Mouse (Mus musculus) CD4-positive naive resting alpha-beta T cell, adult 76 days (primary cell): Measurements from ENCODE around the gene Lrrc38. TPM values are rescaled to one million over a fixed set of nuclear protein-coding genes. Genes with fewer than 3 reads are reported as not detected.

Source experiments
- total RNA-seq: library from RNA; stranded (reverse); gene quantifications from one replicate; pipeline ENCODE4 v1.2.4, GENCODE M21; 2023

Lrrc38 gene
- total RNA-seq = not detected

GRCm38 (mm10) chr4:143349484-143349906 is at the start of gene Lrrc38:
Gene Lrrc38, plus strand, starts transcription at chr4:143349757.

GRCm38 (mm10) chr4:143394181-143394580 is 44.6 kb downstream of the Lrrc38 start, which contains the start of gene Pramel1:
Gene Pramel1, plus strand, starts transcription at chr4:143394428.

GRCm38 (mm10) chr4:143412219-143413092 is 62.9 kb downstream of the Lrrc38 start, which contains the start of gene Pramef8:
Gene Pramef8, plus strand, starts transcription at chr4:143412426.

Other genes with a start within 250 kb of the Lrrc38 start
- 78.8 TPM for gene Prdm2, start 136.8 kb upstream of the Lrrc38 start, total RNA-seq
- not detected for gene Pdpn, start 50.2 kb upstream of the Lrrc38 start, total RNA-seq
- not detected for gene Pramel1, start 44.7 kb downstream of the Lrrc38 start, total RNA-seq
- gene Pramef8, start 62.7 kb downstream of the Lrrc38 start, total RNA-seq = 51.8 TPM
- gene Oog4, start 100.6 kb downstream of the Lrrc38 start, total RNA-seq = not detected
- gene Gm13043, start 161.6 kb downstream of the Lrrc38 start, total RNA-seq = not detected
- not detected for gene Gm13040, start 186.2 kb downstream of the Lrrc38 start, total RNA-seq
- not detected for gene BC080695, start 201.9 kb downstream of the Lrrc38 start, total RNA-seq
- gene Gm13057, start 202.0 kb downstream of the Lrrc38 start, total RNA-seq = not detected